10 mouse cellular contexts compared by ENCODE assay signal in genomic region chr9:41319066-41319465, GRCm38 (mm10).
"Had no signal": no experiment of that assay in that cellular context is flagged by ENCODE, and none has a peak within 500 bp of the region (broad histone marks: within the 10 kb centered on the region; RNA-seq: fewer than 3 reads in every experiment).

No protein-coding gene starts in this region.

- H3K27me3 ChIP-seq: hindbrain, embryonic 15.5 days; kidney, embryonic 15.5 days; limb, embryonic 15.5 days; liver, embryonic 12.5 days; midbrain, embryonic 13.5 days had no signal

- H3K9me3 ChIP-seq: hindbrain, embryonic 15.5 days; kidney, embryonic 15.5 days; limb, embryonic 15.5 days; liver, embryonic 12.5 days; midbrain, embryonic 13.5 days had no signal

- H3K4me3 ChIP-seq: hindbrain, embryonic 15.5 days; kidney, embryonic 15.5 days; limb, embryonic 15.5 days; liver, embryonic 12.5 days; midbrain, embryonic 13.5 days had no signal

- DNase-seq: layer of hippocampus, adult 9-11 months; layer of hippocampus, postnatal 36 days; right cerebral cortex, postnatal 14 days; thymus, postnatal 4 days had no signal

- H3K4me2 ChIP-seq: hindbrain, embryonic 15.5 days; kidney, embryonic 15.5 days; limb, embryonic 15.5 days; liver, embryonic 12.5 days; midbrain, embryonic 13.5 days had no signal

- H3K4me1 ChIP-seq: hindbrain, embryonic 15.5 days; kidney, embryonic 15.5 days; limb, embryonic 15.5 days; liver, embryonic 12.5 days; midbrain, embryonic 13.5 days had no signal

- H3K27ac ChIP-seq: hindbrain, embryonic 15.5 days; kidney, embryonic 15.5 days; limb, embryonic 15.5 days; liver, embryonic 12.5 days; midbrain, embryonic 13.5 days had no signal

- H3K9ac ChIP-seq: hindbrain, embryonic 15.5 days; kidney, embryonic 15.5 days; limb, embryonic 15.5 days; liver, embryonic 12.5 days; midbrain, embryonic 13.5 days had no signal

- H3K36me3 ChIP-seq: hindbrain, embryonic 15.5 days; kidney, embryonic 15.5 days; limb, embryonic 15.5 days; liver, embryonic 12.5 days; midbrain, embryonic 13.5 days had no signal

- ATAC-seq: intestine, embryonic 16.5 days; liver, embryonic 12.5 days; midbrain, embryonic 13.5 days had no signal
